Mouse (Mus musculus) heart, postnatal 0 days (tissue): Measurements from ENCODE around the gene Slc13a3. TPM values are rescaled to one million over a fixed set of nuclear protein-coding genes. Genes with fewer than 3 reads are reported as not detected.

Experiments used
- ATAC-seq: fragments of 200-750 bp; cut with Nextera tagmentation; 2 replicates; pipeline ENCODE4 v1.8.0; 2017; ENCODE audit warnings: low read depth, moderate number of reproducible peaks, moderate library complexity; ENCODE audit not compliant: insufficient read depth
- DNase-seq: peaks from one replicate; pipeline ENCODE4 v3.0.0-alpha.2; 2016; ENCODE audit warnings: low spot score
- H3K27ac ChIP-seq: fragments of 300-500 bp; sonication (generic); 2 replicates; pipeline ENCODE4 v1.5.1; 2014; ENCODE audit warnings: low read depth, mild to moderate bottlenecking
- H3K27me3 ChIP-seq: fragments of 300-500 bp; sonication (generic); 2 replicates; pipeline ENCODE4 v1.6.1; 2014; ENCODE audit warnings: low read length, mixed read lengths; ENCODE audit not compliant: control insufficient read depth, insufficient read depth
- H3K36me3 ChIP-seq: fragments of 300-500 bp; sonication (generic); replicated peaks from 2 replicates; pipeline ENCODE4 v1.6.1; 2014; ENCODE audit warnings: low read length, mixed read lengths; ENCODE audit not compliant: control insufficient read depth, insufficient read depth
- H3K4me1 ChIP-seq: fragments of 300-500 bp; sonication (generic); 2 replicates; pipeline ENCODE4 v1.6.1; 2014; ENCODE audit warnings: antibody characterized with exemption; ENCODE audit not compliant: control insufficient read depth, insufficient read depth
- H3K4me2 ChIP-seq: fragments of 300-500 bp; sonication (generic); 2 replicates; pipeline ENCODE4 v1.6.1; 2014; ENCODE audit warnings: low read depth, mild to moderate bottlenecking, low read length, moderate library complexity
- H3K4me3 ChIP-seq: fragments of 300-500 bp; sonication (generic); 2 replicates; pipeline ENCODE4 v1.5.1; 2014; ENCODE audit warnings: low read depth, low read length
- H3K9ac ChIP-seq: fragments of 300-500 bp; sonication (generic); replicated peaks from 2 replicates; pipeline ENCODE4 v1.6.1; 2014; ENCODE audit warnings: low read depth, low read length, mixed read lengths
- H3K9me3 ChIP-seq: fragments of 300-500 bp; sonication (generic); replicated peaks from 2 replicates; pipeline ENCODE4 v1.6.1; 2016; ENCODE audit warnings: low read length; ENCODE audit not compliant: control insufficient read depth
- CTCF ChIP-seq: IDR thresholded peaks from 2 replicates; pipeline ENCODE4 v1.5.1; 2016; ENCODE audit warnings: antibody characterized with exemption, control low read depth, low read depth
- EP300 ChIP-seq: IDR thresholded peaks from 2 replicates; pipeline ENCODE4 v1.6.1; 2016; ENCODE audit warnings: antibody characterized with exemption, low read depth
- WGBS: fragments of 180-500 bp; shearing (Covaris S2); extraction: QIAGEN DNeasy Blood & Tissue Kit; methylation state at CpG from one replicate; pipeline ENCODE4 v1.1.7; 2014; 5-methylcytosine and 5-hydroxymethylcytosine counted together
- polyA plus RNA-seq: library from polyadenylated mRNA; unstranded; fragments of >200 nt; fragmentation: Nextera tagmentation; extraction: Ambion mirVana; gene quantifications from 2 replicates; pipeline ENCODE4 v1.2.1, GENCODE M21; 2015
- total RNA-seq: library from RNA; depleted of rRNA; stranded (reverse); fragments of >200 nt; gene quantifications from 2 replicates; pipeline ENCODE4 v1.2.3, GENCODE M21; 2014; ENCODE audit warnings: low replicate concordance

Gene Slc13a3
- total and polyA plus RNA-seq, 2 experiments from 2014 or later: 0.16 TPM; not detected in 1

DNA sequence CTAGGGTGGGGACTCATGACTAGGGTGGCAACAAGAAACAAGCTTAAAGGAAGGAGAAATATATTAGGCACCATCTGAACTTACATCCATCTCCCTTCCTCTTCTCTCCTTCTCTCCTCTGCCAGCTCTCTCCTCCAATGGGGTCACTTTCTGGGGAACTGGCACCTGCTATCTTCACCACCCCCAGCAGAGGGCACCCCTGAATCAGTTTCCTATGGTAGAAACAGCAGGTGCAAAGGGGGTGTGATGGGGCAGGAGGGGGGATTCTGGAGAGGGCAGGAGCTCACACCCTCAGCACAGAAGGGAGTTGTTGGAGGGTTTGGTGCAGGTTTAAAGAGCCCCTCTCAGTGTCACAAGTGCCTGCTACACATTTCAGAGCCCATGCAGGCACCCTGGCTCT, 23.2 kb upstream of the Slc13a3 start:
- Histone ChIP-seq H3K4me3 (no peak overlapping the region), H3K36me3 (no peaks in the 10 kb centered on the region), H3K27me3 (peaks cover 3% of the 10 kb centered on the region; the same call in 1 of the 2 replicates), H3K4me2 (no peak overlapping the region), H3K4me1 (peaks cover 6% of the 10 kb centered on the region; the same call in 1 of the 2 replicates), H3K9me3 (no peaks in the 10 kb centered on the region), H3K9ac (no peak overlapping the region), H3K27ac (no peak overlapping the region)
- TF ChIP-seq EP300: no peak
- TF ChIP-seq CTCF: peak; percentile 40
- no peak for ATAC-seq
- DNase-seq: no peak

DNA sequence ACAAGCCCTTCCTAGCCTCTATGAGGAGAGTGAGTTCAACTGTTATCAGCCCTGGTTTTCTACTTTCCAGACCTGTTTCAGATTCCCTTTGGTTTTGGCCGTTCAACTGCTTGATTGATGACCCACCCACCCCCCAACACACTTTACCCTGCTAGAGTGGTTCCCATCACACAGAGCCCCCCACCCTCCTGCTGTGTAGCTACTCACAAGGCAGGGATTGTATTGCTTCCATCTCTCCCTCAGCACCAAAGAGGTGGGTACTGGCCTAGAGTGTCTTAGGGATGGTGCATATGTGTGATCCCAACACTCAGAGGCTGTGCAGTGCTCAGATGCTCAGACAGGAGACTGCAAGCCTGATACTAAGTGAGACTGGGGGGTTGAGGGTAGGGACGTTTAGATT, 21.5 kb upstream of the Slc13a3 start:
- TF ChIP-seq CTCF: no peak
- TF ChIP-seq EP300: no peak
- peaks cover 6% of the 10 kb centered on the region; the same call in 1 of the 2 replicates for H3K4me1 ChIP-seq
- DNase-seq (no peak), ATAC-seq (no peak)
- H3K27ac ChIP-seq: no peak overlapping the region
- no peak overlapping the region for H3K4me2 ChIP-seq
- no peaks in the 10 kb centered on the region for H3K27me3 ChIP-seq
- 35% methylated on average over 2 of the region's 2 CpGs for WGBS
- no peaks in the 10 kb centered on the region for H3K9me3 ChIP-seq
- peaks cover 14% of the 10 kb centered on the region for H3K36me3 ChIP-seq
- H3K9ac ChIP-seq: no peak overlapping the region
- no peak overlapping the region for H3K4me3 ChIP-seq

DNA sequence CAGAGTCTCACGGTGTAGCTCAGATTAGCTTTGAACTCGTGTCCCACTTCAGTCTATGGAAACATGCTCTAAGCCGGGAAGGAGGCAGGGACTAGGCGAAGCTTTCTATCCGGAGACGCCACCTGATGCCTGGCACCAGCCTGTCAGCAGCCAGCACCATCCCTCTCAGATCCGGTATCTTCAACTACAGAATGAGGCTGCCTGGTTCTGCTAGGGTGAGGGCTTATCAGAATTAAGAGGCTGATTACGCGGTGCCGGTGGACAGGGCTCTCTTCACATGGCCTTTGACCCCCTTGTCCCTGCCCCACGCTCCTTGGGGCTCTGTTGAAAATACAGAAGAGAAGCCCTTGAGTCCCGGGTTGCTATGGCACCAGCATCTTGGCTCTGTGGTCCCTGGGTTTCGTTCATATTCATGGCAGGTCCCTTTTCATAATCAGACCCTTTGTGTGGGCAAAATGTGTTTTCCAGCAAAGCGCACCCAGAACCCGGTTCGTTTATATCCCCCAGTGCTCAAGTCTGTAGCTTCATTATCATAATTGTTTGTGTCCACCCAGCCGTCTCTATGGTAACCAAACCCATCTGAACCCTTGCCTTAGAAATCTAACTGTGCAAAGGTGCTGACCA, 20.7 kb upstream of the Slc13a3 start:
- 22% methylated on average over 17 of the region's 17 CpGs for WGBS
- TF ChIP-seq CTCF (no peak), EP300 (no peak)
- Histone ChIP-seq H3K27me3 (no peaks in the 10 kb centered on the region), H3K4me2 (peak overlapping the region; percentile 75), H3K9ac (peak overlapping the region; percentile 83), H3K4me1 (peaks cover 6% of the 10 kb centered on the region; the same call in 1 of the 2 replicates), H3K9me3 (no peaks in the 10 kb centered on the region), H3K4me3 (peak overlapping the region; percentile 73), H3K36me3 (peaks cover 19% of the 10 kb centered on the region), H3K27ac (peak overlapping the region; percentile 76; the same call in 1 of the 2 replicates)
- no peak for DNase-seq
- no peak for ATAC-seq

DNA sequence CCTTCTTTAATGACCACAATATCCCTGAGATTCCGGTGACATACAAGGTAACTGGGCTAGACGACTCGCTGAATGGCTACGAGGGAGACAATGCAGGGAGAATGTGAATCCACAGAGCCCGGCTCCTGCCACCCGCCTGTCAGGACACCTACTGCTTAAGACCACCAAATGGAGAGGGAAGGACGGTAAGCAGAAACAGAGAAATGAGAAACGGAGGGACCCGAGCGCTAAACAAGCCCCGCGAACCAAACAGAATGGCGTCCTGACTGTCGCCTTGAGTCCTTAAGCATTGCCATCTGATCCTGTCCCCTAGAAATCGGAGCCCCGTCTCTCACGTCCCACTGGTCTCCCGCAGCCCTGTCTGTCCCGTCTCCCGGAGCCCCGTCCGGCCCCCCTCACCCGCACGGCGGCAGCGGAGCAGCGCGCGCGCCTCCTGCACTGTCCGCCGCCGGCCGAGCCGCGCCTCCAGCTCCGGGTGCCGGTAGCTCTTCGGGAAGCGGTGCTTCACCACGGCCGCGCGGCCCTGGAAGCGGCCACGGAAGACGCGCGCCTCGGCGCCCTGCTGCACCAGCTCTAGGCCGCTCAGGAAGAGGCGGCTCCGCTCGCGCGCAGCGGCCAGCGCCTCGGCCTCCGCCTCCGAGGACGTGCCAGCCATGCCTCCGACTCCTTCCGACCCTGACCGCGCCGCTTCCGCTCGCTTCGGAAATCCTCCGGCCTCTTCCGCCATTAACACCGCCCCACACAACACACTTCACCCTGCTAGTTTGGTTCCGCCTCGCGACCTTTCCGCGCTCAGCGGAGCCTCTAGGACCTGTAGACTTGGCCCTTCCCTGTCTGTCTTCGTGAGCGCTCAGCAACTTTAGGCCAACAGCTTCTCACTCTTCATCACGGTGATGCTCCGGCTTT, 19.9 kb upstream of the Slc13a3 start, which contains the start of gene Trp53rka:
TSS of gene Trp53rka (minus strand) at position 677 of the 906 bp plus-strand sequence.
- Histone ChIP-seq H3K4me2 (peak within 1 kb of the TSS; percentile 75), H3K4me1 (peaks cover 6% of the 10 kb centered on the region; the same call in 1 of the 2 replicates), H3K9ac (peak within 1 kb of the TSS; percentile 83), H3K27me3 (no peaks in the 10 kb centered on the region), H3K27ac (peak within 1 kb of the TSS; percentile 76), H3K9me3 (no peaks in the 10 kb centered on the region), H3K4me3 (peak within 1 kb of the TSS; percentile 73), H3K36me3 (peaks cover 19% of the 10 kb centered on the region)
- DNase-seq (peak; percentile 51), ATAC-seq (peak; percentile 94)
- WGBS: under 1% methylated on average over 74 of the region's 84 CpGs
- no peak for TF ChIP-seq EP300
- TF ChIP-seq CTCF: no peak

DNA sequence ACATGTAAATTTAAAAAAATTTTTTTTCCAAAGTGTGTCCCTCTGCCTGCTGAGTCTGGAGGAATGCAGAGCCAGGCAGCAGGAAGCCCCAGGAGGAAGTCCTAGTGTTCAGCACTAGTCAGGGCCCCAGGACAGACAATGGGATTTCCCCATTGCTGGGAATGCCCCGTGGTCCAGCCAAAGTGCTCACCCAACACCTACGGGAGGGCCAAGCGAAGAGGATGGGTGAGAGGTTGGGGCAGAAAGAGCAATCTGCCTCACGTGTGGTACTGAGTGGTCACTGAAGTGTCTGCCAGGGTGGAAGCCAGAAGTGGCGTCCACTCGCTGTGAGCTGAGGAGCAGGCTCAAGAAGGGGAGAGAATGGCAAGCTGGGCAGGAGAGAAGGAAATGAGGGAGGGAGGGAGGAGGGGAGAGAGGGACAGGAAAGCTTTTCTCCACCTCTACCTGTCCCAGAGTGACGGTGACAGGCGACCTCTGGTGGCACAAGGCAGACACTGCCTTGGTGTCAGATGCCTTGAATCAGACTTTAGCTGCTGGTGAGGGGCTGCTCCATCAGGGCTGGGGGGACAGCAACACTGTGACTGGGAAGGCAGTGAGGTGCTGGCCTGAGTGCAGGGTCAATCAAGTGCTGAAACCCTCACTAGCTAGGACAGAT, 14.0 kb upstream of the Slc13a3 start:
- H3K4me2 ChIP-seq: no peak overlapping the region
- WGBS: 20% methylated on average over 8 of the region's 8 CpGs
- peak; percentile 85 for TF ChIP-seq CTCF
- TF ChIP-seq EP300: no peak
- H3K27me3 ChIP-seq: no peaks in the 10 kb centered on the region
- H3K36me3 ChIP-seq: peaks cover 19% of the 10 kb centered on the region
- H3K9ac ChIP-seq: no peak overlapping the region
- DNase-seq: no peak
- H3K4me1 ChIP-seq: 0 out of 2 replicates have a peak, but pooled peaks cover 2% of the 10 kb centered on the region
- H3K27ac ChIP-seq: no peak overlapping the region
- H3K9me3 ChIP-seq: no peaks in the 10 kb centered on the region
- ATAC-seq: peak; percentile 61
- H3K4me3 ChIP-seq: no peak overlapping the region
